Mouse (Mus musculus): Measurements from ENCODE around the gene Aloxe3. TPM values are rescaled to one million over a fixed set of nuclear protein-coding genes. Genes with fewer than 3 reads are reported as not detected.
"Not testable (repeated sequence)": the region's sequence is repeated elsewhere in the genome, so short reads cannot be mapped to it uniquely, and the experiment has no call there.

Aloxe3 gene
- polyA plus RNA-seq, 1 experiment, result 0.82 TPM

GRCm38 (mm10) chr11:69090367-69090766 is 35.3 kb upstream of the Aloxe3 start:
- Histone ChIP-seq H3K27ac (ENCODE audit: control insufficient read depth, insufficient read depth, low read depth, low read length, poor library complexity) (no peak overlapping the region; the same call in 1 of the 2 replicates), H3K4me3 (replicated peaks; ENCODE audit: control insufficient read depth, low read depth, low read length) (no peak overlapping the region), H3K4me1 (ENCODE audit: control insufficient read depth, insufficient read depth, low read length) (peaks cover 3% of the 10 kb centered on the region; the same call in 1 of the 2 replicates)
- TF ChIP-seq CTCF (IDR thresholded peaks at IDR 0.05; ENCODE audit: control insufficient read depth, insufficient read depth, low read length) (no peak), POLR2A (IDR thresholded peaks at IDR 0.05; ENCODE audit: borderline replicate concordance, control insufficient read depth, low read depth, low read length) (no peak)
- 82% methylated on average over 6 of the region's 6 CpGs for WGBS

- Histone ChIP-seq H3K27ac (ENCODE audit: control insufficient read depth, insufficient read depth, low read depth, low read length, poor library complexity) (no peak overlapping the region), H3K4me3 (replicated peaks; ENCODE audit: control insufficient read depth, low read depth, low read length) (no peak overlapping the region), H3K4me1 (ENCODE audit: control insufficient read depth, insufficient read depth, low read length) (peaks cover 3% of the 10 kb centered on the region; the same call in 1 of the 2 replicates)
- 70% methylated on average over 7 of the region's 7 CpGs for WGBS
- TF ChIP-seq POLR2A (IDR thresholded peaks at IDR 0.05; ENCODE audit: borderline replicate concordance, control insufficient read depth, low read depth, low read length) (no peak), CTCF (IDR thresholded peaks at IDR 0.05; ENCODE audit: control insufficient read depth, insufficient read depth, low read length) (no peak)
Measured at GRCm38 (mm10) chr11:69091566-69092385, 33.9 kb upstream of the Aloxe3 start.

GRCm38 (mm10) chr11:69092386-69092751 is 33.3 kb upstream of the Aloxe3 start:
- Histone ChIP-seq H3K4me3 (replicated peaks; ENCODE audit: control insufficient read depth, low read depth, low read length) (no peak overlapping the region), H3K27ac (ENCODE audit: control insufficient read depth, insufficient read depth, low read depth, low read length, poor library complexity) (no peak overlapping the region), H3K4me1 (ENCODE audit: control insufficient read depth, insufficient read depth, low read length) (peaks cover 3% of the 10 kb centered on the region; the same call in 1 of the 2 replicates)
- TF ChIP-seq POLR2A (IDR thresholded peaks at IDR 0.05; ENCODE audit: borderline replicate concordance, control insufficient read depth, low read depth, low read length) (no peak), CTCF (IDR thresholded peaks at IDR 0.05; ENCODE audit: control insufficient read depth, insufficient read depth, low read length) (peak; percentile 76)
- 3% methylated on average over 3 of the region's 3 CpGs for WGBS

GRCm38 (mm10) chr11:69092871-69093270 is 32.8 kb upstream of the Aloxe3 start:
- H3K27ac ChIP-seq (ENCODE audit: control insufficient read depth, insufficient read depth, low read depth, low read length, poor library complexity), result no peak overlapping the region
- WGBS, result 59% methylated on average over 4 of the region's 4 CpGs
- no peak for TF ChIP-seq POLR2A (IDR thresholded peaks at IDR 0.05; ENCODE audit: borderline replicate concordance, control insufficient read depth, low read depth, low read length)

GRCm38 (mm10) chr11:69093856-69094255 is 31.8 kb upstream of the Aloxe3 start:
- H3K4me1 ChIP-seq (ENCODE audit: control insufficient read depth, insufficient read depth, low read length), result peaks cover 13% of the 10 kb centered on the region; the same call in 1 of the 2 replicates
- not testable (repeated sequence) for H3K27ac ChIP-seq (ENCODE audit: control insufficient read depth, insufficient read depth, low read depth, low read length, poor library complexity); H3K4me3 ChIP-seq (replicated peaks; ENCODE audit: control insufficient read depth, low read depth, low read length)
- 90% methylated on average over 7 of the region's 7 CpGs for WGBS

More at GRCm38 (mm10) chr11:69092871-69093270, 32.8 kb upstream of the Aloxe3 start:
- H3K4me3 ChIP-seq (replicated peaks; ENCODE audit: control insufficient read depth, low read depth, low read length), result no peak overlapping the region
- H3K4me1 ChIP-seq (ENCODE audit: control insufficient read depth, insufficient read depth, low read length), result peaks cover 6% of the 10 kb centered on the region; the same call in 1 of the 2 replicates

GRCm38 (mm10) chr11:69094697-69095429 is 30.8 kb upstream of the Aloxe3 start, which contains the start of gene Per1:
TSS of gene Per1 (plus strand) at chr11:69095217.
- peaks cover 10% of the 10 kb centered on the region; the same call in 1 of the 2 replicates for H3K4me1 ChIP-seq (ENCODE audit: control insufficient read depth, insufficient read depth, low read length)
- under 1% methylated on average over 37 of the region's 37 CpGs for WGBS
- H3K27ac ChIP-seq (ENCODE audit: control insufficient read depth, insufficient read depth, low read depth, low read length, poor library complexity), result peak within 1 kb of the TSS; percentile 91
- TF ChIP-seq POLR2A (IDR thresholded peaks at IDR 0.05; ENCODE audit: borderline replicate concordance, control insufficient read depth, low read depth, low read length) (peak; percentile 58), CTCF (IDR thresholded peaks at IDR 0.05; ENCODE audit: control insufficient read depth, insufficient read depth, low read length) (no peak)
- peak within 1 kb of the TSS; percentile 80 for H3K4me3 ChIP-seq (replicated peaks; ENCODE audit: control insufficient read depth, low read depth, low read length)

- Histone ChIP-seq H3K27ac (ENCODE audit: control insufficient read depth, insufficient read depth, low read depth, low read length, poor library complexity) (peak overlapping the region; percentile 91), H3K4me3 (replicated peaks; ENCODE audit: control insufficient read depth, low read depth, low read length) (peak overlapping the region; percentile 80), H3K4me1 (ENCODE audit: control insufficient read depth, insufficient read depth, low read length) (peaks cover 10% of the 10 kb centered on the region; the same call in 1 of the 2 replicates)
- TF ChIP-seq POLR2A (IDR thresholded peaks at IDR 0.05; ENCODE audit: borderline replicate concordance, control insufficient read depth, low read depth, low read length) (no peak), CTCF (IDR thresholded peaks at IDR 0.05; ENCODE audit: control insufficient read depth, insufficient read depth, low read length) (no peak)
- WGBS, result 1% methylated on average over 27 of the region's 27 CpGs
Measured at GRCm38 (mm10) chr11:69095511-69096231, 30.0 kb upstream of the Aloxe3 start.

Measured in bone marrow, adult 2 months (tissue).